Mouse (Mus musculus) forebrain, embryonic 13.5 days (tissue): ENCODE data around the gene Ndufs4. TPM values are rescaled to one million over a fixed set of nuclear protein-coding genes. Genes with fewer than 3 reads are reported as not detected.
A peak's percentile ranks its signal among the peaks of the same experiment; 100 is the strongest.

Experiments used
- ATAC-seq: fragments of 200-750 bp; cut with Nextera tagmentation; 2 replicates; pipeline ENCODE4 v1.8.0; 2017
- H3K27ac ChIP-seq: fragments of 300-500 bp; sonication (generic); 2 replicates; pipeline ENCODE4 v1.5.1; 2015; ENCODE audit warnings: inconsistent platforms, mild to moderate bottlenecking, moderate library complexity
- H3K27me3 ChIP-seq: fragments of 300-500 bp; sonication (generic); 2 replicates; pipeline ENCODE4 v1.6.1; 2015; ENCODE audit warnings: mild to moderate bottlenecking, inconsistent platforms
- H3K36me3 ChIP-seq: fragments of 300-500 bp; sonication (generic); 2 replicates; pipeline ENCODE4 v1.6.1; 2015; ENCODE audit warnings: mild to moderate bottlenecking, inconsistent platforms; ENCODE audit not compliant: poor library complexity, severe bottlenecking
- H3K4me1 ChIP-seq: fragments of 300-500 bp; sonication (generic); 2 replicates; pipeline ENCODE4 v1.6.1; 2015; ENCODE audit warnings: inconsistent platforms
- H3K4me2 ChIP-seq: fragments of 300-500 bp; sonication (generic); 2 replicates; pipeline ENCODE4 v1.6.1; 2015; ENCODE audit warnings: inconsistent platforms, mild to moderate bottlenecking, moderate library complexity
- H3K4me3 ChIP-seq: fragments of 300-500 bp; sonication (generic); 2 replicates; pipeline ENCODE4 v1.5.1; 2015; ENCODE audit warnings: mild to moderate bottlenecking, inconsistent platforms
- H3K9ac ChIP-seq: fragments of 300-500 bp; sonication (generic); 2 replicates; pipeline ENCODE4 v1.6.1; 2015; ENCODE audit warnings: mild to moderate bottlenecking, inconsistent platforms
- H3K9me3 ChIP-seq: fragments of 300-500 bp; sonication (generic); replicated peaks from 2 replicates; pipeline ENCODE4 v1.6.1; 2016; ENCODE audit warnings: inconsistent platforms
- WGBS: fragments of 180-500 bp; shearing (Covaris S2); methylation state at CpG from one replicate; pipeline ENCODE4 v1.1.7; 2015; 5-methylcytosine and 5-hydroxymethylcytosine counted together
- polyA plus RNA-seq: library from polyadenylated mRNA; unstranded; fragments of >200 nt; fragmentation: Nextera tagmentation; extraction: Ambion mirVana; gene quantifications from 2 replicates; pipeline ENCODE4 v1.2.1, GENCODE M21; 2015

The Ndufs4 gene
- polyA plus RNA-seq, 1 experiment from 2014 or later, result 368 TPM

- WGBS, result 96% methylated on average over 2 of the region's 2 CpGs
- H3K4me2 ChIP-seq, result no peak overlapping the region
- H3K4me3 ChIP-seq, result no peak overlapping the region
- no peaks in the 10 kb centered on the region for H3K4me1 ChIP-seq
- H3K27ac ChIP-seq, result no peak overlapping the region
- no peaks in the 10 kb centered on the region for H3K27me3 ChIP-seq
- no peaks in the 10 kb centered on the region for H3K36me3 ChIP-seq
- no peak for ATAC-seq
- H3K9me3 ChIP-seq, result no peaks in the 10 kb centered on the region
- no peak overlapping the region for H3K9ac ChIP-seq
These were observed 6.7 kb upstream of the Ndufs4 start for GRCm38 (mm10) chr13:114394784-114395183.

GRCm38 (mm10) chr13:114392501-114392900, 4.4 kb upstream of the Ndufs4 start:
- H3K4me2 ChIP-seq, result no peak overlapping the region
- no peak overlapping the region for H3K9ac ChIP-seq
- ATAC-seq, result no peak
- no peak overlapping the region for H3K4me3 ChIP-seq
- no peaks in the 10 kb centered on the region for H3K4me1 ChIP-seq
- H3K27me3 ChIP-seq, result no peaks in the 10 kb centered on the region
- H3K27ac ChIP-seq, result no peak overlapping the region
- no peaks in the 10 kb centered on the region for H3K9me3 ChIP-seq
- no peaks in the 10 kb centered on the region for H3K36me3 ChIP-seq

- Histone ChIP-seq H3K9ac (peak overlapping the region; percentile 93), H3K4me1 (peaks cover 8% of the 10 kb centered on the region), H3K36me3 (peaks cover 7% of the 10 kb centered on the region; the same call in 1 of the 2 replicates), H3K4me2 (peak overlapping the region; percentile 73), H3K27me3 (no peaks in the 10 kb centered on the region), H3K27ac (peak overlapping the region; percentile 83), H3K9me3 (0 out of 2 replicates have a peak, but pooled peaks cover 3% of the 10 kb centered on the region), H3K4me3 (peak overlapping the region; percentile 91)
- peak; percentile 92 for ATAC-seq
- WGBS, result under 1% methylated on average over 37 of the region's 37 CpGs
These were observed 412 bp downstream of the Ndufs4 start for GRCm38 (mm10) chr13:114387521-114388171.

GRCm38 (mm10) chr13:114387074-114387487, 977 bp downstream of the Ndufs4 start:
- H3K36me3 ChIP-seq, result peaks cover 13% of the 10 kb centered on the region; the same call in 1 of the 2 replicates
- 7% methylated on average over 10 of the region's 10 CpGs for WGBS
- peak; percentile 23; the same call in 1 of the 2 replicates for ATAC-seq
- H3K27me3 ChIP-seq, result no peaks in the 10 kb centered on the region
- H3K27ac ChIP-seq, result no peak overlapping the region
- 0 out of 2 replicates have a peak, but pooled peaks cover 6% of the 10 kb centered on the region for H3K9me3 ChIP-seq
- peak overlapping the region; percentile 93 for H3K9ac ChIP-seq
- H3K4me2 ChIP-seq, result peak overlapping the region; percentile 73
- H3K4me1 ChIP-seq, result peaks cover 8% of the 10 kb centered on the region
- peak overlapping the region; percentile 91 for H3K4me3 ChIP-seq

- Histone ChIP-seq H3K27ac (no peak overlapping the region), H3K36me3 (peaks cover 19% of the 10 kb centered on the region), H3K9me3 (peaks cover 4% of the 10 kb centered on the region; the same call in 1 of the 2 replicates), H3K4me1 (no peaks in the 10 kb centered on the region), H3K4me3 (no peak overlapping the region), H3K27me3 (no peaks in the 10 kb centered on the region), H3K9ac (no peak overlapping the region), H3K4me2 (no peak overlapping the region)
- ATAC-seq, result no peak
- WGBS, result 75% methylated on average over 4 of the region's 4 CpGs
These were observed 11.5 kb downstream of the Ndufs4 start for GRCm38 (mm10) chr13:114376511-114376910.

GRCm38 (mm10) chr13:114362086-114362485, 26.0 kb downstream of the Ndufs4 start:
- H3K4me2 ChIP-seq, result no peak overlapping the region
- ATAC-seq, result no peak
- H3K36me3 ChIP-seq, result 0 out of 2 replicates have a peak, but pooled peaks cover 4% of the 10 kb centered on the region
- H3K27ac ChIP-seq, result no peak overlapping the region
- H3K9ac ChIP-seq, result no peak overlapping the region
- H3K4me1 ChIP-seq, result 0 out of 2 replicates have a peak, but pooled peaks cover 3% of the 10 kb centered on the region
- WGBS, result 83% methylated on average over 3 of the region's 3 CpGs
- no peaks in the 10 kb centered on the region for H3K9me3 ChIP-seq
- no peak overlapping the region for H3K4me3 ChIP-seq
- no peaks in the 10 kb centered on the region for H3K27me3 ChIP-seq

- WGBS, result 29% methylated on average over 8 of the region's 8 CpGs
- Histone ChIP-seq H3K36me3 (no peaks in the 10 kb centered on the region), H3K4me1 (peaks cover 10% of the 10 kb centered on the region), H3K9me3 (no peaks in the 10 kb centered on the region), H3K4me3 (no peak overlapping the region), H3K4me2 (no peak overlapping the region), H3K27me3 (no peaks in the 10 kb centered on the region), H3K9ac (no peak overlapping the region), H3K27ac (no peak overlapping the region)
- peak; percentile 84 for ATAC-seq
These were observed 36.6 kb downstream of the Ndufs4 start for GRCm38 (mm10) chr13:114351321-114351946.

- no peak overlapping the region for H3K9ac ChIP-seq
- no peaks in the 10 kb centered on the region for H3K27me3 ChIP-seq
- no peak overlapping the region for H3K4me3 ChIP-seq
- H3K36me3 ChIP-seq, result no peaks in the 10 kb centered on the region
- 0 out of 2 replicates have a peak, but pooled peaks have one; percentile 24 for ATAC-seq
- WGBS, result 64% methylated on average over 13 of the region's 13 CpGs
- no peak overlapping the region for H3K27ac ChIP-seq
- H3K9me3 ChIP-seq, result no peaks in the 10 kb centered on the region
- no peak overlapping the region for H3K4me2 ChIP-seq
- H3K4me1 ChIP-seq, result peaks cover 23% of the 10 kb centered on the region
These were observed 42.9 kb downstream of the Ndufs4 start for GRCm38 (mm10) chr13:114344979-114345712.

GRCm38 (mm10) chr13:114344220-114344973, 43.7 kb downstream of the Ndufs4 start:
- Histone ChIP-seq H3K36me3 (no peaks in the 10 kb centered on the region), H3K4me3 (no peak overlapping the region), H3K27ac (no peak overlapping the region), H3K9me3 (no peaks in the 10 kb centered on the region), H3K4me1 (peaks cover 23% of the 10 kb centered on the region), H3K27me3 (no peaks in the 10 kb centered on the region), H3K9ac (no peak overlapping the region), H3K4me2 (no peak overlapping the region)
- ATAC-seq, result no peak
- 79% methylated on average over 3 of the region's 3 CpGs for WGBS

- Histone ChIP-seq H3K4me2 (no peak overlapping the region), H3K9me3 (no peaks in the 10 kb centered on the region)
- 22% methylated on average over 8 of the region's 8 CpGs for WGBS
These were observed 45.1 kb downstream of the Ndufs4 start for GRCm38 (mm10) chr13:114343001-114343400.

GRCm38 (mm10) chr13:114319835-114320389, 68.1 kb downstream of the Ndufs4 start:
- H3K27me3 ChIP-seq, result no peaks in the 10 kb centered on the region
- H3K4me1 ChIP-seq, result 0 out of 2 replicates have a peak, but pooled peaks cover 5% of the 10 kb centered on the region
- no peaks in the 10 kb centered on the region for H3K9me3 ChIP-seq
- no peak overlapping the region for H3K4me3 ChIP-seq
- no peak for ATAC-seq
- H3K9ac ChIP-seq, result no peak overlapping the region
- 53% methylated on average over 2 of the region's 2 CpGs for WGBS
- H3K36me3 ChIP-seq, result peaks cover 2% of the 10 kb centered on the region; the same call in 1 of the 2 replicates
- H3K27ac ChIP-seq, result no peak overlapping the region
- H3K4me2 ChIP-seq, result no peak overlapping the region

More at GRCm38 (mm10) chr13:114343001-114343400, 45.1 kb downstream of the Ndufs4 start:
- peaks cover 23% of the 10 kb centered on the region for H3K4me1 ChIP-seq
- no peak overlapping the region for H3K9ac ChIP-seq
- H3K27me3 ChIP-seq, result no peaks in the 10 kb centered on the region
- ATAC-seq, result no peak
- H3K4me3 ChIP-seq, result no peak overlapping the region
- no peak overlapping the region for H3K27ac ChIP-seq
- H3K36me3 ChIP-seq, result no peaks in the 10 kb centered on the region
